Mouse (Mus musculus) A20 (cell line): Measurements from ENCODE around the gene Gm7534.
"Not testable (repeated sequence)": the region's sequence is repeated elsewhere in the genome, so short reads cannot be mapped to it uniquely, and the experiment has no call there.

Source experiments
- DNase-seq: peaks from one replicate; pipeline ENCODE4 v3.0.0-alpha.2; 2011; ENCODE audit warnings: low read depth, low spot score

Gene Gm7534

DNA sequence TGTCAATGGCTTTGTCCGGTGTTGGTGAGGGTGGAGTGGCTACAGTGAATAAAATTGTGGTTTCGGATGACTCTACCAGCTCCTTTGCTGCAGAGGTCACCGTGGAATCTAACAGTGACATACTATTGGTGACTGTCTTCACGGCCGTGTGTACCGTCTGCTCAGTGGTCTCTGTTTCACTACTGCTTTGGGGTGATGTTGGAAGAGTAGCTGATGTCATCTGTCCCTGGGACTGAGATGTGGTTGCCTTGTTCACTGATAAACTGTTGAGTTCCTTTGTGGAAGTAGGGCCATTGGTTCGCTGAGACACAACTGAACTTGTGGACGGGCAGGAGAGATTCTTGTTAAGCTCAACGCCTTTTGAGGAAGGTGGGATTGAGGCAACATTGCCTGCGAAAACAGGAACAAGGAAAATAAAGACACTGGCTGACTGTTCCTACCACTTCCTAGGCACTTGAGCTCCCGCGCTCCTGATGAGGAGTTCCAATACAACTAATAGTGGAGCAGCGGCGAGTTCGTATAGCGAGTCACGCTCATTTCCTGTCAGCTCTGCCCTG lies 614 bp upstream of the Gm7534 start:
- DNase-seq = no peak

- DNase-seq = no peak
Measured at GRCm38 (mm10) chr4:134199371-134199770, 3.4 kb downstream of the Gm7534 start.

GRCm38 (mm10) chr4:134186268-134186667 lies 16.5 kb downstream of the Gm7534 start:
- no peak for DNase-seq

DNA sequence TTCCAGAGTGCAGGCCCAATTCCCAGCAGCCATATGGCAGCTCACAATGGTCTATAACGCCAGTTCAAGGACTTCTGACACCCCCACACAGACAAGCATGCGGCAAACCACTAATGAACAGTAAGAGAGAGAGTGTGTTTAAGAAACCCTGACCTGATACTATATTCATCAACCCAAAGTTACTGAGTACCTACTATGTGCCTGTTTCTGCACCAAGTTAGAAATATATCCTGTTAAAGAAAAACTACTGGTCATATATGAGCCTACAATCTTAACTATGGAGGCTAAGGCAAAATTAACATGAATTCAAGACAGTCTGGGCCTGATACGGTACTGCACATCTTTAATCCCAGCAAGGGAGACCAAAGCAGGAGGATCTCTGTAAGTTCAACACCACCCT lies 17.2 kb downstream of the Gm7534 start:
- DNase-seq = no peak

- DNase-seq = no peak
Measured at GRCm38 (mm10) chr4:134183711-134184110, 19.1 kb downstream of the Gm7534 start.

DNA sequence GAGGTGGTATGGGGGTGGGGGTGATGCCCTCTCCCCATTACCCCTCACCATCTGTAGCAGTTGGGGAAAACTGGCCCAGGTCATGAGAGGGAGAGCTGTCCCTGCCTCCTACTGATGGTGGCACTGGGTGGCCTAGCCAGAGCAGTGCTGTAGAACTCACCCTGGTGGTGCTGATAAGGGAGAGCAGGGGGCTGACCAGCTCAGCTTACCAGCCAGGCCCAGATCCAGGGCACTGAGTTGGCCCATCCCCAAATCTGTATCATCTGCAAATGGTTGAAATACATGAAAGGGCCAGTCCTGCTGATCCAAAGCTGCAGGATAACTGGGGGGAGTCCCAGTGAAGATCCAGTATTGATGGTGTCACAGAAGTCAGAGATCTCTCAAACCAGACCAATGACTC lies 21.0 kb downstream of the Gm7534 start:
- DNase-seq = peak; percentile 38

- DNase-seq = no peak
Measured at GRCm38 (mm10) chr4:134181112-134181511, 21.7 kb downstream of the Gm7534 start.

GRCm38 (mm10) chr4:134172391-134172790 lies 30.4 kb downstream of the Gm7534 start:
- DNase-seq = no peak

- DNase-seq = no peak
Measured at GRCm38 (mm10) chr4:134166906-134167305, 35.9 kb downstream of the Gm7534 start.

DNA sequence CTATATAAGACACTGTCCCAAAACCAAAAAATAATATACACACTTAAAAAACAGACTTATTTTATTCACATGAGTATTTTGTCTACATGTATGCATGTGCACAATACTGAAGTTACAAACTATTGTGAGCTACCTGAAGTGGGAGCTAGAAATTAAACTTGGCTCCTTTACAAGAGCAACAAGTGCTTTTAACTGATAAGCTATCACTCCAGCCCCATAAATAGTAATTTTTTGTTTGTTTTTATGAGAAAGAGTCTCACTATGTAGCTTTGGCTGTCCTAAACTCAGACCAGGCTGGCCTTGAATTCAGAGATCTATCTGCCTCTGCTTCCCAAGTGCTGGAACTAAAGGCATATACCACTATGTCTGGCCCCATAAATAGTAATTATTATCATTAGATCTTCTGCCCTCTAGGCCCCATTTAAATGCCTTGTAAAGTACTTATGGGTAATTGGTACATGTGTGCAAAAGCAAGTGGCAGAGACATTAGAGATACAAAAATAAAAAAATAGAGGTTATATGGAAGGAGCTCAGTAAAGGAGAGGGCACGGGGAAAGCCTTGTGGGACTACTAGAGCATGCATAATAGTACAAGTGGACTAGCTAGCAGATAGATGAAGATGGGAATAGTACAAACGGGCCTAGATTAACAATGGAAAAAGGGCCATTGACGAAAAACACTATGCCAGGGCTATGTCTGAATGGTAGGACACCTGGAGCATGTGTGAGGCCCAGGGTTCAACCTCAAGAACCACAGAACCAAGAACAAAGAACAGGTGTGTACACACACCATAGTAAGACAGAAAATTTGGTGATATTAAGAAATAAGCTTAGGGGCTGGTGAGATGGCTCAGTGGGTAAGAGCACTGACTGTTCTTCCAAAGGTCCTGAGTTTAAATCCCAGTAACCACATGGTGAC lies 37.0 kb downstream of the Gm7534 start:
- no peak for DNase-seq

DNA sequence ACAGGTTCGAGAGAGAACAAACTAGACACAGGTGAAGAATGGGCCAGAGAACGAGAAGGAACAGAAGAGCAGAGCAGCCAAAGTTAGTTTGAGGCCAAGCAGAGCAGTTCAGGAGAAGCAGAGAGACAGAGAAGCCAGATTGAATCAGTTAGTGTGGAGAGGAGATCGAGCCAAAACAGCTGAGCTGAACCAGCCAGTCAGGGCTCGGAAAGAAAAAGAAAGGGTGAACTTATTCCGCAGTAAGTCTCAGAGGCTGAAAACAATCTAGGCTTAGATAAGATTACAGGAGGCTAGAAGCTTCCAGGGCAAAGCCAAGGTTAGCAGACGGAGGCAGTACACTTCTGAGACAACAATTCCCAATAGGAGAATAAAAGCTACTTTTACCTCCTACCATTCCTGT lies 37.8 kb downstream of the Gm7534 start:
- DNase-seq = no peak

DNA sequence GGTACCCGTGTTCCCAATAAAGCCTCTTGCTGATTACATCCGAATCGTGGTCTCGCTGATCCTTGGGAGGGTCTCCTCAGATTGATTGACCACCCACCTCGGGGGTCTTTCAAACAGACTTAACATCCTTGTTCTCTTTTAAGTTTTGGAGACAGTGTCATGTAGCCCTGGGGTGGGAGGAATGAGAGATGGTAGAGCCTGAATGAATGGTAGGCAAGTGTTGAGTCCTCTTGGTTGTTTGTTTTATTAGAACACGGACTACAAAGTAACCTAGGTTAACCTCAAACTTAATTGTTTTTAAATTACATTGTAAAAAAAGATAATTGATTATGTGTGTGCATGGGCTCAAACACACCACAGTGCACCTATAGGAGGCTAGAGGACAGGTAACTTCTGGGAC lies 38.2 kb downstream of the Gm7534 start:
- no peak for DNase-seq

DNA sequence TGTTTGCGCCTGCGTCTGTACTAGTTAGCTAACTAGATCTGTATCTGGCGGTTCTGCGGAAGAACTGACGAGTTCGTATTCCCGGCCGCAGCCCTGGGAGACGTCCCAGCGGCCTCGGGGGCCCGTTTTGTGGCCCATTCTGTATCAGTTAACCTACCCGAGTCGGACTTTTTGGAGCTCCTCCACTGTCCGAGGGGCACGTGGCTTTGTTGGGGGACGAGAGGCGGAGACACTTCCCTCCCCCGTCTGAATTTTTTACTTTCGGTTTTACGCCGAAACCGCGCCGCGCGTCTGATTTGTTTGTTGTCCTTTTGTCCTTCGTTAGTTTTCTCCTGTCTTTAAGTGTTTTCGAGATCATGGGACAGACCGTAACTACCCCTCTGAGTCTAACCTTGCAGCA lies 42.7 kb downstream of the Gm7534 start:
- DNase-seq = not testable (repeated sequence)

DNA sequence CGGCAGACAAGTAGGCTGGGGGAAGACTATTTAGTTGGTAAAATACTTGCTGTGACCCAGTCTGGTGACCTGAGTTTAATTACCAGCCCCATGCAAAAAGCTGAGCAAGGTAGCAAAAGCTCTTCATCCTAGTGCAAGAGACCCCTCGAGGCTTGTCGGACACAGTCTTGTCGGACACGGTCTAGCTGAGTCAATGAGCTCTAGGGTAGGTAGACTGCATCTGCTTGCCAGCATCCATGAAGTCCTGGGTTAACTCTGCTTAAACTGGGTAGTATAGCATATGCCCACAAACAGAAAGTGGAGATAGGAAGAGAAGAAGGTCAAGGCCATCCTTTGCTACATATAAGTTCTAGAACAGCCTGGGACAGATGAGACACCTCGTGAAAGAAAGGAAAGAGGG lies 44.0 kb downstream of the Gm7534 start:
- no peak for DNase-seq

GRCm38 (mm10) chr4:134157558-134157957 lies 45.2 kb downstream of the Gm7534 start:
- DNase-seq = peak; percentile 19

DNA sequence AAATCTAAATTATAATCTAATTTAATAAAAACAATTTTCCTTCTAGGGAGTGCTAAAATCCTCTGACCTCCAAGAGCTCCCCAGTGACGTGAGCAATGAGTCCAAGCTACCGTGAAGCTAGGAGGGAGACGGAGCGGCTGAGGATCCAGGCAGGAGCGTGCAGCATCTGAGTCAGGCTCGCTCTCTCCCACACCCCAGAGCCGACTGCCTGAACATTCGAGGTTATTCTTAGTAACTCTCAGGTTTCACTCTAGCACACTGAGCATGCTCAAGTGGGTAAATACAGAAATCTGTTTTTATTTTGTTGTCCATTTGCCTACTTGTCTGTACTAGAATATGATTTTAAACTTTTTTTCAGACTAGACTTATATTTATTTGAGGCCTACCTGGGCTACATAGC lies 46.1 kb downstream of the Gm7534 start:
- DNase-seq = no peak

GRCm38 (mm10) chr4:134155961-134156465 lies 46.8 kb downstream of the Gm7534 start:
- DNase-seq = no peak

DNA sequence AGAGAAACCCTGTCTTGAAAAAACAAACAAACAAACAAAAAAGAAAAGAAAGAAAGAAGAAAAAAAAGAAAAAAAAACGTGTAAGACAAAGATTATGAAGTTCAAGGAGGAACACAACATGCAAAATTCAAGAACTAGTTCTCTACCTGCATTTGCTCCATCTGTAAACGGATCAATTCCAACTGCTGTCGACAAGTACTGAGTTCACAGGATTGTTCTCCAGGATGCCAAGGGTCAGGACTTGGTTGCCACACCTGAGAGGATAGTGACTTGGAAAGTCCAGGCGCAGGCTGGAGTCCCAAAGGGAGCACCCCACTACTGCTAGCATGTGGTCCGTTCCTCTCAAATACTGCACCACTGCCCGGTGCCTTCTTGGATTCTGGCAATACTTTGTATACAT lies 47.3 kb downstream of the Gm7534 start:
- no peak for DNase-seq

GRCm38 (mm10) chr4:134154354-134154753 lies 48.5 kb downstream of the Gm7534 start:
- no peak for DNase-seq

- DNase-seq = no peak
Measured at GRCm38 (mm10) chr4:134153656-134154055, 49.1 kb downstream of the Gm7534 start.

- DNase-seq = no peak
Measured at GRCm38 (mm10) chr4:134152112-134152511, 50.7 kb downstream of the Gm7534 start.

- no peak for DNase-seq
Measured at GRCm38 (mm10) chr4:134149389-134149788, 53.4 kb downstream of the Gm7534 start.

GRCm38 (mm10) chr4:134144297-134144696 lies 58.5 kb downstream of the Gm7534 start:
- DNase-seq = not testable (repeated sequence)
